Mouse (Mus musculus) bone marrow macrophage, adult 2 months (primary cell): Measurements from ENCODE around the gene Ube2v1. TPM values are rescaled to one million over a fixed set of nuclear protein-coding genes. Genes with fewer than 3 reads are reported as not detected.

Experiments
- H3K27ac ChIP-seq: 2 replicates; pipeline ENCODE4 v1.5.1; 2012; ENCODE audit warnings: low read depth, low read length; ENCODE audit not compliant: insufficient read depth
- H3K4me1 ChIP-seq: 2 replicates; pipeline ENCODE4 v1.6.1; 2012; ENCODE audit warnings: low read length; ENCODE audit not compliant: control insufficient read depth, insufficient read depth
- H3K4me3 ChIP-seq: 2 replicates; pipeline ENCODE4 v1.5.1; 2012; ENCODE audit warnings: mild to moderate bottlenecking, low read length, moderate library complexity; ENCODE audit not compliant: insufficient read depth
- CTCF ChIP-seq: IDR thresholded peaks from 2 replicates; pipeline ENCODE4 v1.5.1; 2012; ENCODE audit warnings: low read depth, mild to moderate bottlenecking, low read length, moderate library complexity
- POLR2A ChIP-seq: IDR thresholded peaks from 2 replicates; pipeline ENCODE4 v1.6.1; 2012; ENCODE audit warnings: mild to moderate bottlenecking, low read depth, low read length, borderline replicate concordance
- polyA plus RNA-seq: library from polyadenylated mRNA; stranded (reverse); fragments of >200 nt; gene quantifications from 2 replicates; pipeline ENCODE4 v1.2.4, GENCODE M21; 2012; ENCODE audit not compliant: missing spikeins, insufficient read depth, insufficient read length

Gene Ube2v1
- polyA plus RNA-seq, result 132 and 166 TPM in 2 replicates

DNA sequence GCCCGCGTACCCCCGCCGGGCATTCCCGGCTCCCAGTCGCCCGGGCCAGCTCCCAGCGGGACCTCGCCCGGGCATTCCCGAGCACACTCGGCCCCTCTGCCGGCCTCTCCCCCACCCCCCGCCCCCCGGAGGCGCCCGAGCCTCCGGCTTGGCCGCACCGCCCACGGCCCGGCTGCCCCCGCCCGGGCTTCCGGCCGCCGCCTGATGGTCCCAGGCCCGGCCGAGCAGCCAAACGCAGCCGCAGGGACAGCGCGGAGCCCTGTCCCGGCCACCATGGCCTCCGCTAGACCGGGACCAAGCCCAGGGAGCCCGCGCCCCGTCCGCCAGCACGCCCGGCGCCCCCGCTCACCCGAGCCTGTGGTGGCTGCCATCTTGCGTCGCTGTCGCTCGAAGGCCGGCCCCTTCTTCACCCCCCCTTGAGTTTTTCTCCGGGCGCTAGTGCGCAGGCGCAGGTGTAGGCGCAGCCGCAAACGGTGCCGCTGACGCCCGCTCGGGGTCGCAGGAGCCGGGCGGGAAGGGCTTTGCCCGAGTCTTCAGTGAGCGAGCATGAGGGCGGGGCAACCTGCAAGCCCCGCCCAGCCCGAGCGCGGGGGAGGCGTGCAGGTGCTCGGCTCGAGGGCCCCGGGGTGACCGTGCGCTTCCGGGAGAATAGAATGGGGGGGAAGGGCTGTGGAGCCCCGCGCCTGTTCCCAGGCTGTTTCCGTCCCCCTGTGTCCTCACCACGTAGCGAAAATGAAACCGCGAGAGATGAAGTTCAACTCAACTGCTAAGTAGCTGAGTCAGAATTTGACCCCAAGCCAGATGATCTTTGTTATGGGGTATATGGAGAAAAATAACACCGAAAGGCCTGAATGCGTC is at the start of gene Ube2v1:
Gene Ube2v1 (minus strand): TSS at position 505 of the 858 bp plus-strand sequence.
- peaks cover 41% of the 10 kb centered on the region for H3K4me1 ChIP-seq
- TF ChIP-seq CTCF (no peak), POLR2A (no peak)
- peak within 1 kb of the TSS; percentile 80 for H3K27ac ChIP-seq
- peak within 1 kb of the TSS; percentile 59 for H3K4me3 ChIP-seq

DNA sequence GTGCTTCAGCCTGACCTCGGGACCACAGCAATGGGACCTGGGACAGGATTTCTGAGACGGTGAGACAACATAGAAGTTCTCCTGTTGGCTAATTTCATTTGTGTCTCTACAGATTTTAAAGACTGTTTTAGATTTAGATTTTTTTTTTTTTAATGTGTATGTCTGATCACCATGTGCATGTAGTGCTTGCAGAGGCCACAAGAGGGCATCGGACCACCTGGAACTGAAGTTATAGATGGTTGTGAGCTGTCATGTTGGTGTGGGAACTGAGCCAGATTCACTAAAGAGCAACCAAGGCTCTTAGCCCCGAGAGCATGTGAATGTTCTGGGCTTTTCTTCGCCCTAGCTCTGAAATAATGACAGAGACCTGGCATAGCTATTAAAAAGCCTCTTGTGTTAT is 48.8 kb upstream of the Ube2v1 start:
- no peak overlapping the region for H3K4me3 ChIP-seq
- TF ChIP-seq CTCF (no peak; the same call in 1 of the 2 replicates), POLR2A (no peak)
- no peaks in the 10 kb centered on the region for H3K4me1 ChIP-seq
- no peak overlapping the region for H3K27ac ChIP-seq

DNA sequence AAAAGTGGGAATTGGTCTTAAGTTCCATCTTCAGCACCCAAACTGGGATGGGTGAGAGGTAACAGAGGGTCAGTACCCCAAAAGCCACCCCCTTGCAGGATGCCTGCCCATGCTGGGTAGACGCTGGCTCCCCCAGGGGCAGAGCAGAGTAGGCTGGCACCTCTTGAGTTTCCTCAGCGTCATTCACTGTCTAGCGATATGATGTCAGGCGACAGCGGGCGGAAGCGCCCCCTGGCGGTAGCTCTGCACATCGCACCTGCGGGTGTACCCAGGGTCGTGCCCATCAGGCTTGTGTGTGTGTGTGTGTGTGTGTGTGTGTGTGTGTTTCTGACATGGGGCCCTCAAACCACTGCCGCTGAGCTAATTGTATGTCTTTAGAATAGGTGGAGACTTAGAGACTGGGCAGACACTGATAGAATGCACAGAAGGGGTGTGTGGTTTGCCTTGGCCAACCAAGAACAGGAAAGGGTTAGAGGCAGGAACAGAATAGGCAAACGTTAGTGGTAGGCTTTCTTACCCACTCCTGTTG is 48.1 kb upstream of the Ube2v1 start:
- no peak overlapping the region for H3K4me3 ChIP-seq
- no peak overlapping the region for H3K27ac ChIP-seq
- no peak for TF ChIP-seq POLR2A
- peak; percentile 68 for TF ChIP-seq CTCF
- H3K4me1 ChIP-seq, result no peaks in the 10 kb centered on the region

DNA sequence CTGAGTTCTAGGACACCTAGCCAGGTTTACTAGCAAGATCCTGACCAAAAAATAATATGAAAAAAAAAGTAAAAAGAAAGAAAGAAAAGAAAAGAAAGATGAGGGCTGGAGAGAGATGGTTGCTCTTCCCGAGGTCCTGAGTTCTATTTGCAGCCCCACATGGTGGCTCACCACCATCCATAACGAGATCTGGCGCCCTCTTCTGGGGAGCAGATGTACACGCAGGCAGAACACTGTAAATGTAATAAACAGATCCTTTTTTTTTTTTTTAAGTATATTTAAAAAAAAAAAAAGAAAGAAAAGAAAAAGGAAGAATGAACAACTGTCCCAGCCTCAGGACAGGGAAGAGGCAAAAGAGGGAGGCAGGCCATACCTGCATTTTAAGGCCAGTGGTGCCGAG is 46.7 kb upstream of the Ube2v1 start:
- no peak overlapping the region for H3K4me3 ChIP-seq
- TF ChIP-seq CTCF (peak; percentile 66; the same call in 1 of the 2 replicates), POLR2A (no peak)
- no peak overlapping the region for H3K27ac ChIP-seq
- H3K4me1 ChIP-seq, result no peaks in the 10 kb centered on the region

DNA sequence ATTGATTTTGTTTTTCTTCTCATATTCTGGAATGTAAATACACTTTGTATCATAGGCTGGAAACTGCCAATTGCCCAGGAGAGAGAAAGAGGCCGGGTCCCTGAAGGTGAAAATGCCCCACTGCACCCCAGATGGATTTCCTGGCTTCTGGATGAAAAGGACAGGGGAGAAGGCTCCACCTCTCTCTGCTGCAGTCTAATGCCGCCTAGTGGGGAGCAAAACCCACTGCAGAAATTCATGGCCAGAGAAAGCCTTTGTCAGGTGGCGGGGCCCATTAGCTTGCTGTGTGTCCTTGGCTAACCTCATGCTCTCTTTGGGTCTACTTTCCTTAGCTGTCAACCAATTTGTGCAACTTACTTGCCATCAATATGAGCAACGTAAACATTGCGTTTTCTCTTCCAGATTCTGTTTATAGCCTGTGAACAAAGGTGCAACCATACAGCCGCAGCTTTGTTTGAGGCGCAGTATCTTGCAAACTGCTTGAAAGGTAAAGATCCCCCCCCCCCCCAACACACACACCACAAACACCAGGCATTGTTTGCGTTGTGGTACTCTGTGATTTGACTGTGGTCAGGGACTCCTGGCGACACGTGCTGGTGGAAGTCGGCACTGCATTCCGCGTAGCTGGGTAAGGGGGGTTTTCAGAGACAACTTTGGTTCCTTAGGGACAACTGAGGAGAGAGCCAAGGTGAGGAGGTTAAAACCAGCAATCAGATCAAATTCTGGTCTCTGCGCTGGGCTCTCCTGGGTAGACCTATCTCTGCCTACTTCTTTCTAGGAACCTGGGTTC is 43.4 kb upstream of the Ube2v1 start:
- Histone ChIP-seq H3K4me3 (no peak overlapping the region), H3K27ac (no peak overlapping the region), H3K4me1 (no peaks in the 10 kb centered on the region)
- TF ChIP-seq POLR2A, result no peak
- peak; percentile 28; the same call in 1 of the 2 replicates for TF ChIP-seq CTCF

DNA sequence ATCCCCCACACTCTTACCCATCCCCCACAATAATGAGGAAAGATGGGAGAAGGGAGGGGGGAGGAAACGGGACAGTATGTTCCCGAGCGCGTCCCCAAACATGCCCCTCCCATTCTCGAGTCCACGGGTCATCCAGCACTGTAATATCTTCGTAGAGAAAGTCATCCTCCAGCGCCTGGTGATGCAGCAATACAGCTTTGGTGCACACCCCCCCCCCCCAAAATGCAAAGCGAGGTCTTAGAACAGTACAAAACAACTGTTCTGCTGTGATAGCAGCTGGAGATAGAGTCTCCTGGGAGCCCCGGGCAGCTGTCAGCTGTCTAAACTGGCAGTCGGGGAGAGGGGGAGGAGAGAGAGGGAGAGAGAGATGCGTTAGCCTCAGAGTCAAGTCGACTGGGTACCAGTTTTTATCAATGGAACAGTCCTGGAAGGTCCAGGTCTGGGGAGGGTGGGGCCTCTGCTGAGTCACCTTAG is 40.4 kb upstream of the Ube2v1 start:
- Histone ChIP-seq H3K4me3 (no peak overlapping the region), H3K27ac (no peak overlapping the region), H3K4me1 (no peaks in the 10 kb centered on the region)
- no peak for TF ChIP-seq POLR2A
- no peak for TF ChIP-seq CTCF

DNA sequence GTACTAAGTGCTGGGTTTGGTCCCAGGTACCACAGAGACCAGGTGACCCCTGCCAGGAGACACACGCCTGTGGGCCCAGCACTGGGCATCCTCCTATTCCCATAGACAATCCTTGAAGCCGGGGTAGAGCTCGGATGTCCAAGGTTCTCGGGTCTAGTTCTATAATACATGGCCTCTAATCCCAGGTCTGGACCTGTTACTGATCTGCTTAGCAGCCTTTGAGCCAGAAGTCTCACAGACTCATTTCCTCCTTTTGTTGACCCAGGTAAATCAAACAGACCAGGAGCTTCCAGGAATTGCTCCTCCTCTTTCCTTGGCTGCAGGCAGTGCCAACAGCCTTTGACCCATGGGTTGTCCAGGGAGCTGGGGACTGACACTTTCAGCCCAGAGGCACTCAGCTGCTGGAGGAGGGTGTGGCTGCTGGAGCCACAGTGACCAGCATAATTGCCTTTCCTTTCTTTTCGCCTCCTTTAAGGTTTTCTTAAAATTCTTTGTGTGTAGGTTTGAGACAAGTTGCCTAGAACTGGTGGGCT is 39.3 kb upstream of the Ube2v1 start:
- H3K4me1 ChIP-seq, result no peaks in the 10 kb centered on the region
- no peak overlapping the region for H3K27ac ChIP-seq
- TF ChIP-seq POLR2A (no peak), CTCF (no peak)
- no peak overlapping the region for H3K4me3 ChIP-seq

DNA sequence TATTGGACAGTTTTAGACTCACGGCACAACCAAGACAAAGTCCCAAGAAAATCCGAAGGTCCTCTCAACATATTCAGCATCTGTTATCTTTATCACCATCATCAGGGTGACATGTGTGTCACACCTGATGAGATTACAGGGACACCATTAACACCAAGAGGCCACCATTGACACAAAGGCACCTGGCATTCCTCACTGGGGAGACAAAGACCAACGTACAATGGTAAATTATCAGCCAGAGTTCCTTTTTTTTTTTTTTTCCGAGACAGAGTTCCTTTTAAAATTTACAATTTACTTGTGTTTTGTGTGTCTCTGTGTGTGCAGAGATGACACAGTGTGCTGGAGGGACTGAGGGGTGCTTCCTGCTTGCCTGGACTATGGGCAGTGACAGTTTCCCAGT is 37.5 kb upstream of the Ube2v1 start:
- no peak overlapping the region for H3K27ac ChIP-seq
- no peak for TF ChIP-seq CTCF
- no peak for TF ChIP-seq POLR2A
- no peak overlapping the region for H3K4me3 ChIP-seq
- H3K4me1 ChIP-seq, result no peaks in the 10 kb centered on the region

DNA sequence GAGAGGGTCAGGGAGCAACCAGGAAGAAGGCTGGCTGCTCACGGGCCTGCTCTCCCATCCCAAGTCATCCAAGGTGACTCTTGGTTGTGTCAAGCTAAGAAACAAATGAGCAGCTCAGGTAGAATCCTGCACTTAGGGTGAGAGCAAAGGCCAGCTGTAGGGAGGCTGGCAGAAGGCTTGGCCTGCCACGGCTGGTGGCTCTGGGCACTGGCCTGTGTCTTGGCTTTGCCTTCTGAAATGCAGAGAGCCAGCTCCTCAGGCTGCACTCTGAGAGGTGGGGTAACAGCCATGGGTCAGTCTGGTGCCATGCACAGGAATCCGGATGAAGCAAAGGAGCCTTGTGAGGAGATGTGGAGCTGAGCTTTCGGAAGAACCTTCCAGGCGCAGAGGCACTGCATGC is 36.5 kb upstream of the Ube2v1 start:
- no peak overlapping the region for H3K27ac ChIP-seq
- no peak for TF ChIP-seq CTCF
- TF ChIP-seq POLR2A, result no peak
- H3K4me1 ChIP-seq, result no peaks in the 10 kb centered on the region
- H3K4me3 ChIP-seq, result no peak overlapping the region
